Mouse (Mus musculus) embryo, embryonic 11.5 days (tissue): Measurements from ENCODE around the gene Timp4.

Experiments used
- DNase-seq: peaks from one replicate; pipeline ENCODE4 v3.0.0-alpha.2; 2012; ENCODE audit warnings: low read depth, low spot score

Gene Timp4

DNA sequence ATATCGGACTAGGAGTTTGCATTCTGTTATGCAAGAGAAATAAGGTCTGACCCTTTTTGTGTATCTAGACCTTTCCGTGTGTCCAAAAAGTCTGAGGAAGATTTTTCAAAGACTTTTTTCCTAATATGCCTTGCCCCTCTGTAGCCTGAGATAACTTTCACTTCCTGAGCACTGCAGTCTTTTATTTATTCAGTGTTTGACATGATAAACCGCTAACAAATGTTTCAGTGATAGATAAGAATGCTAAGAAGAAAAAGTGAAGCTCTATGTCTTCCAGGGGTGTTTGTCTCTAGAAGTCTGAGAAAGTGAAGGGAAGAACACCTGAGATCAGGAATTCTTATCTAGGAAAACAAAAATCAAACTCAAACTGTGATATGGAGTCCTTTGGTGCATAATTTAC is 51.3 kb downstream of the Timp4 start:
- no peak for DNase-seq
